Mouse (Mus musculus): Measurements from ENCODE around the gene Tbc1d8.

The Tbc1d8 gene

GRCm38 (mm10) chr1:39448238-39448637 is 30.3 kb downstream of the Tbc1d8 start:
- no peak for DNase-seq (ENCODE audit: low read depth, low spot score)

GRCm38 (mm10) chr1:39446178-39446577 is 32.4 kb downstream of the Tbc1d8 start:
- DNase-seq (ENCODE audit: low read depth, low spot score), result no peak

GRCm38 (mm10) chr1:39445303-39446050 is 33.1 kb downstream of the Tbc1d8 start:
- no peak for DNase-seq (ENCODE audit: low read depth, low spot score)

- no peak for DNase-seq (ENCODE audit: low read depth, low spot score)
These were observed 34.8 kb downstream of the Tbc1d8 start for GRCm38 (mm10) chr1:39443764-39444163.

GRCm38 (mm10) chr1:39441686-39442085 is 36.9 kb downstream of the Tbc1d8 start:
- DNase-seq (ENCODE audit: low read depth, low spot score), result peak; percentile 57

- no peak for DNase-seq (ENCODE audit: low read depth, low spot score)
These were observed 38.6 kb downstream of the Tbc1d8 start for GRCm38 (mm10) chr1:39439661-39440548.

GRCm38 (mm10) chr1:39438629-39439028 is 39.9 kb downstream of the Tbc1d8 start:
- DNase-seq (ENCODE audit: low read depth, low spot score), result no peak

GRCm38 (mm10) chr1:39434264-39434663 is 44.3 kb downstream of the Tbc1d8 start:
- no peak for DNase-seq (ENCODE audit: low read depth, low spot score)

- no peak for DNase-seq (ENCODE audit: low read depth, low spot score)
These were observed 48.5 kb downstream of the Tbc1d8 start for GRCm38 (mm10) chr1:39430020-39430419.

GRCm38 (mm10) chr1:39429015-39429414 is 49.5 kb downstream of the Tbc1d8 start:
- no peak for DNase-seq (ENCODE audit: low read depth, low spot score)

GRCm38 (mm10) chr1:39428280-39428679 is 50.3 kb downstream of the Tbc1d8 start:
- no peak for DNase-seq (ENCODE audit: low read depth, low spot score)

- DNase-seq (ENCODE audit: low read depth, low spot score), result no peak
These were observed 53.1 kb downstream of the Tbc1d8 start for GRCm38 (mm10) chr1:39425497-39425896.

GRCm38 (mm10) chr1:39420987-39421386 is 57.6 kb downstream of the Tbc1d8 start:
- no peak for DNase-seq (ENCODE audit: low read depth, low spot score)

GRCm38 (mm10) chr1:39418852-39419251 is 59.7 kb downstream of the Tbc1d8 start:
- DNase-seq (ENCODE audit: low read depth, low spot score), result no peak

GRCm38 (mm10) chr1:39417817-39418216 is 60.7 kb downstream of the Tbc1d8 start:
- DNase-seq (ENCODE audit: low read depth, low spot score), result no peak

GRCm38 (mm10) chr1:39410085-39410821 is 68.3 kb downstream of the Tbc1d8 start:
- DNase-seq (ENCODE audit: low read depth, low spot score), result no peak

- no peak for DNase-seq (ENCODE audit: low read depth, low spot score)
These were observed 69.9 kb downstream of the Tbc1d8 start for GRCm38 (mm10) chr1:39408668-39409067.

GRCm38 (mm10) chr1:39408123-39408522 is 70.4 kb downstream of the Tbc1d8 start:
- no peak for DNase-seq (ENCODE audit: low read depth, low spot score)

- no peak for DNase-seq (ENCODE audit: low read depth, low spot score)
These were observed 71.4 kb downstream of the Tbc1d8 start for GRCm38 (mm10) chr1:39407108-39407507.

- no peak for DNase-seq (ENCODE audit: low read depth, low spot score)
These were observed 78.4 kb downstream of the Tbc1d8 start for GRCm38 (mm10) chr1:39400173-39400572.

GRCm38 (mm10) chr1:39399228-39399627 is 79.3 kb downstream of the Tbc1d8 start:
- DNase-seq (ENCODE audit: low read depth, low spot score), result no peak

GRCm38 (mm10) chr1:39398284-39398683 is 80.3 kb downstream of the Tbc1d8 start:
- no peak for DNase-seq (ENCODE audit: low read depth, low spot score)

Data from skeletal muscle tissue, adult 2 months (tissue).